Mouse (Mus musculus): ENCODE data around the gene Ski.

DNA sequence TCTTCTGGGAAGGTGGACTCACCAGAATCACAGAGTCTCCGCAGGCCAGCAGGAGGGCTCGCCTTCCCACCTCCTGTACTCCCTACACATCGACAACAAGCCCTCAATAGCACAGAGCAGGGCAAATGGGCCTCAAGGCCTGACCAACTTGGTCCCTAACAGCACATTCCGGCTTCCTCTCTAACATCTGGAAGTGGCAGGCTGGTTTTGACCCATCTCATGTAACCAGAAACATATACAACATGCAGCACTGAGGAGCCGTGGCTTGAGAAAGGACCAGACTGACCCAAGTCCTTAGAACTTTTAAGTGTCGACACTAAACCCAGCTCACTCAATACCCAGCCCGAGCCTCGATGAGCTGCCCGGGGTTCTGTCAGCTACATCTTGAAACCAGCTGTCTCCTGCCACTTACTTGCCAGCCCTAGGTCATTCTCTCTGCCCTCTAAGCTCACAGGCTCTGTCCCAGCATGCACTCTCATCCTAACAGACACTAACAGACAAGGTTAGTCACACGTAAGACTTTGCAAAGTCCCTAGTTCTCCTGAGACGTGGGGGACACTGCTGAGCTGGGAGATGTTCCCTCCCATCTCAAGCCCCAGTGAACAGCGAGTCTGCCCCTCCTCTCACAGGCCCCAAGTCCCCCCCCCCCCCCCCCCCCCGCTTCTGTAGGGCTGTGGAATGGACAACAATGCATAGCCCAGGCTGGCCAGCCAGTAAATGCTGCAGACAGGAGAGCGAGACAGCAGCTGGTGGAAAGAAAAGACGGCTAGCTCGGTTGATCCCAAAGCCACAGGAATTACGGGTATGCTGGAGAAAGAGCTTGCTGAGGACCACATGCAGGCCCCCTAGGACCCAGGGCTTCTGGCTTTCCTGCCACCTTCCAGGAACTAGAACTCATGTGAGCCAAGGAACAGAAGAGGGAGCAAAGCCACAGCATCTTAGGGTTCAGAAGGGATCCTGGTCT is 48.3 kb downstream of the Ski start:
- TF ChIP-seq EP300 (IDR thresholded peaks at IDR 0.05; ENCODE audit: insufficient read depth, low read depth, low read length) = no peak
- TF ChIP-seq CTCF (IDR thresholded peaks at IDR 0.05) = no peak
- TF ChIP-seq POLR2A (IDR thresholded peaks at IDR 0.05; ENCODE audit: insufficient read depth, low read depth, low read length) = no peak

Measured in heart, adult 2 months (tissue).